Mouse (Mus musculus) monocyte, adult 2 months (primary cell): ENCODE results near the gene Cacng3.

Source experiments
- DNase-seq, 2 experiments: peaks; one replicate each; pipeline ENCODE4 v3.0.0; 2022; ENCODE audit warnings: low spot score in 2 of 2, low read depth in 1 of 2

The Cacng3 gene

GRCm38 (mm10) chr7:122718540-122718939 is 48.2 kb downstream of the Cacng3 start:
- DNase-seq = no peak

GRCm38 (mm10) chr7:122723358-122723876 is 53.1 kb downstream of the Cacng3 start:
- no peak for DNase-seq

GRCm38 (mm10) chr7:122726376-122726775 is 56.1 kb downstream of the Cacng3 start:
- no peak for DNase-seq

- DNase-seq = no peak
Observed at GRCm38 (mm10) chr7:122728186-122728585, 57.9 kb downstream of the Cacng3 start.

GRCm38 (mm10) chr7:122728846-122729245 is 58.6 kb downstream of the Cacng3 start:
- DNase-seq = no peak

- DNase-seq = no peak
Observed at GRCm38 (mm10) chr7:122735323-122735722, 65.0 kb downstream of the Cacng3 start.

GRCm38 (mm10) chr7:122738541-122738940 is 68.2 kb downstream of the Cacng3 start:
- no peak for DNase-seq

- DNase-seq = no peak
Observed at GRCm38 (mm10) chr7:122740663-122741062, 70.4 kb downstream of the Cacng3 start.

GRCm38 (mm10) chr7:122755920-122756603 is 85.8 kb downstream of the Cacng3 start:
- no peak for DNase-seq

GRCm38 (mm10) chr7:122758645-122759044 is 88.4 kb downstream of the Cacng3 start:
- DNase-seq = no peak

- DNase-seq = no peak
Observed at GRCm38 (mm10) chr7:122764506-122764905, 94.2 kb downstream of the Cacng3 start.

- no peak for DNase-seq
Observed at GRCm38 (mm10) chr7:122768292-122769020, 98.2 kb downstream of the Cacng3 start.

GRCm38 (mm10) chr7:122779601-122780000 is 109.3 kb downstream of the Cacng3 start:
- DNase-seq = no peak

- DNase-seq = no peak
Observed at GRCm38 (mm10) chr7:122789929-122790328, 119.6 kb downstream of the Cacng3 start.

- DNase-seq = no peak
Observed at GRCm38 (mm10) chr7:122793655-122794346, 123.5 kb downstream of the Cacng3 start.

GRCm38 (mm10) chr7:122795140-122795539 is 124.8 kb downstream of the Cacng3 start:
- DNase-seq = no peak

GRCm38 (mm10) chr7:122800821-122801220 is 130.5 kb downstream of the Cacng3 start:
- DNase-seq = no peak

GRCm38 (mm10) chr7:122803839-122804496 is 133.7 kb downstream of the Cacng3 start:
- DNase-seq = no peak

GRCm38 (mm10) chr7:122806531-122806930 is 136.2 kb downstream of the Cacng3 start:
- no peak for DNase-seq

- DNase-seq = no peak
Observed at GRCm38 (mm10) chr7:122813724-122814123, 143.4 kb downstream of the Cacng3 start.

- no peak for DNase-seq
Observed at GRCm38 (mm10) chr7:122817565-122817964, 147.3 kb downstream of the Cacng3 start.
